Mouse (Mus musculus): ENCODE measurements around the gene Zbtb8a. TPM values are rescaled to one million over a fixed set of nuclear protein-coding genes. Genes with fewer than 3 reads are reported as not detected.
"Not testable (repeated sequence)": the region's sequence is repeated elsewhere in the genome, so short reads cannot be mapped to it uniquely, and the experiment has no call there.

Gene Zbtb8a
- total RNA-seq, 2 experiments from 2014 or later: 2.9 to 3.0 TPM

- peak; percentile 62 to 75 for DNase-seq
Observed at GRCm38 (mm10) chr4:129376961-129377545, 863 bp downstream of the Zbtb8a start.

- DNase-seq: no peak
Observed at GRCm38 (mm10) chr4:129375821-129376220, 2.1 kb downstream of the Zbtb8a start.

GRCm38 (mm10) chr4:129375000-129375399, 2.9 kb downstream of the Zbtb8a start:
- no peak for DNase-seq

- DNase-seq: no peak
Observed at GRCm38 (mm10) chr4:129374219-129374755, 3.6 kb downstream of the Zbtb8a start.

- no peak for DNase-seq
Observed at GRCm38 (mm10) chr4:129373202-129373976, 4.5 kb downstream of the Zbtb8a start.

GRCm38 (mm10) chr4:129371391-129371790, 6.5 kb downstream of the Zbtb8a start:
- DNase-seq: no peak

- no peak for DNase-seq
Observed at GRCm38 (mm10) chr4:129365224-129365623, 12.7 kb downstream of the Zbtb8a start.

- DNase-seq: no peak
Observed at GRCm38 (mm10) chr4:129364379-129364778, 13.5 kb downstream of the Zbtb8a start.

GRCm38 (mm10) chr4:129363463-129363862, 14.5 kb downstream of the Zbtb8a start:
- DNase-seq: no peak

GRCm38 (mm10) chr4:129362771-129363170, 15.1 kb downstream of the Zbtb8a start:
- DNase-seq: no peak

- not testable (repeated sequence) for DNase-seq
Observed at GRCm38 (mm10) chr4:129362238-129362637, 15.7 kb downstream of the Zbtb8a start.

GRCm38 (mm10) chr4:129357613-129358163, 20.2 kb downstream of the Zbtb8a start:
- DNase-seq: no peak

GRCm38 (mm10) chr4:129354236-129354635, 23.7 kb downstream of the Zbtb8a start:
- peak in 1 of 2 experiments; percentile 44 for DNase-seq

GRCm38 (mm10) chr4:129353176-129353575, 24.7 kb downstream of the Zbtb8a start:
- DNase-seq: no peak

GRCm38 (mm10) chr4:129351111-129351510, 26.8 kb downstream of the Zbtb8a start:
- no peak for DNase-seq

GRCm38 (mm10) chr4:129350644-129351043, 27.3 kb downstream of the Zbtb8a start:
- DNase-seq: peak; percentile 67 to 87

GRCm38 (mm10) chr4:129346481-129347154, 31.3 kb downstream of the Zbtb8a start:
- DNase-seq: peak; percentile 43 to 52

- no peak for DNase-seq
Observed at GRCm38 (mm10) chr4:129342705-129343104, 35.2 kb downstream of the Zbtb8a start.

GRCm38 (mm10) chr4:129341888-129342287, 36.0 kb downstream of the Zbtb8a start:
- DNase-seq: no peak

- DNase-seq: no peak
Observed at GRCm38 (mm10) chr4:129339743-129340142, 38.2 kb downstream of the Zbtb8a start.

GRCm38 (mm10) chr4:129336291-129336690, 41.6 kb downstream of the Zbtb8a start:
- DNase-seq: no peak
